Mouse (Mus musculus): ENCODE data around the gene Orm2. TPM values are rescaled to one million over a fixed set of nuclear protein-coding genes. Genes with fewer than 3 reads are reported as not detected.
"Not testable (repeated sequence)": the region's sequence is repeated elsewhere in the genome, so short reads cannot be mapped to it uniquely, and the experiment has no call there.

The Orm2 gene
- not detected in 2 replicates for polyA plus RNA-seq (2012; rRNA removed)
- polyA plus RNA-seq (2014; fragmentation: Nextera tagmentation; extraction: Ambion mirVana), result not detected in 2 replicates

GRCm38 (mm10) chr4:63362150-63362549 lies at the start of gene Orm2:
Gene Orm2, plus strand, starts transcription at chr4:63362449.
- ATAC-seq (ENCODE audit: low FRiP score, low read depth), result no peak
- Histone ChIP-seq H3K9ac (ENCODE audit: low read depth, low read length, severe bottlenecking) (no peak within 1 kb of the TSS), H3K4me1 (ENCODE audit: control insufficient read depth, insufficient read depth, low read length) (no peaks in the 10 kb centered on the region), H3K27me3 (ENCODE audit: control insufficient read depth, insufficient read depth, low read length) (no peaks in the 10 kb centered on the region), H3K27ac (replicated peaks; ENCODE audit: low read depth, low read length) (no peak within 1 kb of the TSS), H3K36me3 (ENCODE audit: control insufficient read depth, insufficient read depth, low read length) (no peaks in the 10 kb centered on the region; the same call in 1 of the 2 replicates), H3K4me3 (replicated peaks; ENCODE audit: low read length) (no peak within 1 kb of the TSS), H3K4me2 (replicated peaks; ENCODE audit: low read depth, low read length, severe bottlenecking) (no peak within 1 kb of the TSS), H3K9me3 (ENCODE audit: control insufficient read depth, low read length) (no peaks in the 10 kb centered on the region)
- DNase-seq (ENCODE audit: low spot score), result no peak
- WGBS, result 92% methylated on average over 5 of the region's 5 CpGs
- TF ChIP-seq POLR2A (IDR thresholded peaks at IDR 0.05; ENCODE audit: borderline replicate concordance, extremely low read depth, insufficient read depth, insufficient read length), result no peak

- WGBS, result 83% methylated on average over 5 of the region's 5 CpGs
- Histone ChIP-seq H3K4me1 (ENCODE audit: control insufficient read depth, insufficient read depth, low read length) (no peaks in the 10 kb centered on the region), H3K36me3 (ENCODE audit: control insufficient read depth, insufficient read depth, low read length) (peaks cover 89% of the 10 kb centered on the region), H3K4me3 (replicated peaks; ENCODE audit: low read length) (no peak overlapping the region), H3K9me3 (ENCODE audit: control insufficient read depth, low read length) (no peaks in the 10 kb centered on the region), H3K27ac (replicated peaks; ENCODE audit: low read depth, low read length) (no peak overlapping the region), H3K9ac (ENCODE audit: low read depth, low read length, severe bottlenecking) (no peak overlapping the region), H3K27me3 (ENCODE audit: control insufficient read depth, insufficient read depth, low read length) (no peaks in the 10 kb centered on the region), H3K4me2 (replicated peaks; ENCODE audit: low read depth, low read length, severe bottlenecking) (no peak overlapping the region)
- no peak for TF ChIP-seq POLR2A (IDR thresholded peaks at IDR 0.05; ENCODE audit: borderline replicate concordance, extremely low read depth, insufficient read depth, insufficient read length)
- ATAC-seq (ENCODE audit: low FRiP score, low read depth) (no peak), DNase-seq (ENCODE audit: low spot score) (no peak)
Measured at GRCm38 (mm10) chr4:63314063-63314462, 48.2 kb upstream of the Orm2 start.

- 61% methylated on average over 9 of the region's 9 CpGs for WGBS
- Histone ChIP-seq H3K9me3 (ENCODE audit: control insufficient read depth, low read length) (no peaks in the 10 kb centered on the region), H3K27ac (replicated peaks; ENCODE audit: low read depth, low read length) (no peak overlapping the region), H3K4me2 (replicated peaks; ENCODE audit: low read depth, low read length, severe bottlenecking) (no peak overlapping the region), H3K4me1 (ENCODE audit: control insufficient read depth, insufficient read depth, low read length) (no peaks in the 10 kb centered on the region), H3K27me3 (ENCODE audit: control insufficient read depth, insufficient read depth, low read length) (no peaks in the 10 kb centered on the region), H3K36me3 (ENCODE audit: control insufficient read depth, insufficient read depth, low read length) (peaks cover 77% of the 10 kb centered on the region), H3K9ac (ENCODE audit: low read depth, low read length, severe bottlenecking) (no peak overlapping the region), H3K4me3 (replicated peaks; ENCODE audit: low read length) (no peak overlapping the region)
- no peak for ATAC-seq (ENCODE audit: low FRiP score, low read depth)
- no peak for DNase-seq (ENCODE audit: low spot score)
- TF ChIP-seq POLR2A (IDR thresholded peaks at IDR 0.05; ENCODE audit: borderline replicate concordance, extremely low read depth, insufficient read depth, insufficient read length), result no peak
Measured at GRCm38 (mm10) chr4:63316076-63316746, 46.0 kb upstream of the Orm2 start.

- DNase-seq (ENCODE audit: low spot score), result peak; percentile 73
- H3K27me3 ChIP-seq (ENCODE audit: control insufficient read depth, insufficient read depth, low read length); ATAC-seq (ENCODE audit: low FRiP score, low read depth); H3K4me3 ChIP-seq (replicated peaks; ENCODE audit: low read length); H3K9me3 ChIP-seq (ENCODE audit: control insufficient read depth, low read length); H3K9ac ChIP-seq (ENCODE audit: low read depth, low read length, severe bottlenecking); H3K4me1 ChIP-seq (ENCODE audit: control insufficient read depth, insufficient read depth, low read length); H3K4me2 ChIP-seq (replicated peaks; ENCODE audit: low read depth, low read length, severe bottlenecking); H3K27ac ChIP-seq (replicated peaks; ENCODE audit: low read depth, low read length): not testable (repeated sequence)
- WGBS, result 28% methylated on average over 3 of the region's 3 CpGs
- H3K36me3 ChIP-seq (ENCODE audit: control insufficient read depth, insufficient read depth, low read length), result peaks cover 82% of the 10 kb centered on the region
Measured at GRCm38 (mm10) chr4:63319566-63319965, 42.7 kb upstream of the Orm2 start.

DNA sequence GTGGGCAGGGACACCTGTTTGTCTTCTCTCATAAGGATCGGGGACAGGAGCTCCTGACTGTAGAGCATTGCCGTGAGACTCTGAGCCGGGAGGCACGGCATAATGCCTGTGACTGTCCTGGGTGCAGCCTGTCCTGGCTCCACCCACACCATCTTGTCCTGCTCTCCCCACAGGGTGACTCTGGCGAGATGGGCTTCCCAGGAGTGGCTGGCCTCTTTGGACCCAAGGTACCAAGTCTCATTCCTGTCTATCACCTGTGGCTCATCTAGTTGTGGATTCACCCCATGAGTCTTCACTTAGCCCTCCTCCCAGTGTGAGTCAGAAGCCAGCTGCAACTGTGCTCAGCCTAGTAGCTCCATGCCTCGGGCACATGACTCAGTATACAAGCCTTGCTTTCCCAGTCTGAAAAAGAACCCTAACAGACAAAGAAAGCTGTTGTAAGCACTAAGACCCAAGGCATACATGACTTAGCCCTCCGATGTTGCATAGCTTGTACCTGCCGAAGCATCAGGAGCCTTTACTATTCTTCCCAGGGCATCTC lies 38.9 kb upstream of the Orm2 start:
- 79% methylated on average over 8 of the region's 8 CpGs for WGBS
- 0 out of 2 replicates have a peak, but pooled peaks cover 3% of the 10 kb centered on the region for H3K9me3 ChIP-seq (ENCODE audit: control insufficient read depth, low read length)
- ATAC-seq (ENCODE audit: low FRiP score, low read depth) (no peak), DNase-seq (ENCODE audit: low spot score) (no peak)
- H3K9ac ChIP-seq (ENCODE audit: low read depth, low read length, severe bottlenecking), result no peak overlapping the region
- H3K4me1 ChIP-seq (ENCODE audit: control insufficient read depth, insufficient read depth, low read length), result no peaks in the 10 kb centered on the region
- no peaks in the 10 kb centered on the region for H3K27me3 ChIP-seq (ENCODE audit: control insufficient read depth, insufficient read depth, low read length)
- no peak overlapping the region for H3K4me2 ChIP-seq (replicated peaks; ENCODE audit: low read depth, low read length, severe bottlenecking)
- no peak for TF ChIP-seq POLR2A (IDR thresholded peaks at IDR 0.05; ENCODE audit: borderline replicate concordance, extremely low read depth, insufficient read depth, insufficient read length)
- no peak overlapping the region for H3K4me3 ChIP-seq (replicated peaks; ENCODE audit: low read length)
- no peak overlapping the region for H3K27ac ChIP-seq (replicated peaks; ENCODE audit: low read depth, low read length)
- peaks cover 83% of the 10 kb centered on the region for H3K36me3 ChIP-seq (ENCODE audit: control insufficient read depth, insufficient read depth, low read length)
